Comparison of ENCODE assay signal across 13 mouse cellular contexts in genomic region chr5:140596426-140596825, GRCm38 (mm10). TPM values are rescaled to one million over a fixed set of nuclear protein-coding genes. Genes with fewer than 3 reads are reported as not detected.
DNase-seq lines count a peak whose midpoint lies in the region; ATAC-seq and TF ChIP-seq lines count a peak whose summit lies in the region.
"Had no signal": no experiment of that assay in that cellular context is flagged by ENCODE, and none has a peak within 500 bp of the region (broad histone marks: within the 10 kb centered on the region; RNA-seq: fewer than 3 reads in every experiment).

No protein-coding gene starts in this region.

- H3K4me3 ChIP-seq in limb, embryonic 13.5 days = no peak overlapping the region
- H3K4me3 ChIP-seq in limb, embryonic 10.5 days = no peak overlapping the region
- H3K4me3 ChIP-seq in embryonic facial prominence, embryonic 10.5 days = no peak overlapping the region
- no peak overlapping the region for H3K4me3 ChIP-seq in liver, adult 2 months (ENCODE audit: insufficient read depth, low read depth, low read length)
- no peak overlapping the region for H3K4me3 ChIP-seq in hindbrain, embryonic 13.5 days

- DNase-seq in limb, embryonic 10.5 days (ENCODE audit: low spot score) = no peak
- DNase-seq in embryonic facial prominence, embryonic 10.5 days (ENCODE audit: low spot score) = no peak
- DNase-seq in liver, adult 2 months (ENCODE audit: extremely low read depth, low read depth, low spot score) = peak; percentile 4
- DNase-seq in gastrocnemius, postnatal 4 days (ENCODE audit: low spot score in 2 of 2) = no peak
- no peak for DNase-seq in adrenal gland, adult 2 months

- no peaks in the 10 kb centered on the region for H3K79me2 ChIP-seq in liver, adult 2 months (ENCODE audit: control insufficient read depth, insufficient read depth, low read length)

- no peak for TF ChIP-seq CTCF in liver, adult 2 months (IDR thresholded peaks at IDR 0.05; ENCODE audit: low read depth, low read length)

- H3K4me1 ChIP-seq in limb, embryonic 13.5 days = peaks cover 11% of the 10 kb centered on the region; the same call in 1 of the 2 replicates
- H3K4me1 ChIP-seq in limb, embryonic 10.5 days = peaks cover 22% of the 10 kb centered on the region
- H3K4me1 ChIP-seq in embryonic facial prominence, embryonic 10.5 days = peaks cover 46% of the 10 kb centered on the region
- H3K4me1 ChIP-seq in liver, adult 2 months (ENCODE audit: control insufficient read depth, insufficient read depth, low read length) = no peaks in the 10 kb centered on the region
- H3K4me1 ChIP-seq in hindbrain, embryonic 13.5 days (replicated peaks) = peaks cover 3% of the 10 kb centered on the region

- no peak for TF ChIP-seq POLR2A in liver, adult 2 months (IDR thresholded peaks at IDR 0.05; ENCODE audit: extremely low read depth, insufficient read depth, low read length)

- 54% methylated on average over 3 of the region's 3 CpGs for WGBS in limb, embryonic 13.5 days
- WGBS in limb, embryonic 10.5 days = 83% methylated on average over 3 of the region's 3 CpGs
- WGBS in embryonic facial prominence, embryonic 10.5 days = 71% methylated on average over 3 of the region's 3 CpGs
- 40% methylated on average over 3 of the region's 3 CpGs for WGBS in liver, adult 2 months
- 82% methylated on average over 3 of the region's 3 CpGs for WGBS in hindbrain, embryonic 13.5 days

- ATAC-seq in limb, embryonic 13.5 days (ENCODE audit: low FRiP score, low read depth) = peak; percentile 10; the same call in 1 of the 2 replicates
- peak; percentile 29 for ATAC-seq in monocyte, adult 5-6 weeks (replicated peaks; ENCODE audit: insufficient number of reproducible peaks, low FRiP score, low TSS enrichment, poor library complexity, severe bottlenecking)
- no peak for ATAC-seq in hindbrain, embryonic 13.5 days (ENCODE audit: low FRiP score)

- no peaks in the 10 kb centered on the region for H3K27me3 ChIP-seq in limb, embryonic 13.5 days
- no peaks in the 10 kb centered on the region for H3K27me3 ChIP-seq in limb, embryonic 10.5 days (ENCODE audit: low read depth, poor library complexity, severe bottlenecking)
- no peaks in the 10 kb centered on the region; the same call in 1 of the 2 replicates for H3K27me3 ChIP-seq in embryonic facial prominence, embryonic 10.5 days (replicated peaks; ENCODE audit: low read depth, poor library complexity, severe bottlenecking)
- H3K27me3 ChIP-seq in liver, adult 2 months (ENCODE audit: control insufficient read depth, insufficient read depth, low read length) = no peaks in the 10 kb centered on the region
- H3K27me3 ChIP-seq in hindbrain, embryonic 13.5 days = no peaks in the 10 kb centered on the region

- no peaks in the 10 kb centered on the region for H3K9me3 ChIP-seq in limb, embryonic 13.5 days
- H3K9me3 ChIP-seq in limb, embryonic 10.5 days (replicated peaks) = no peaks in the 10 kb centered on the region
- H3K9me3 ChIP-seq in embryonic facial prominence, embryonic 10.5 days = no peaks in the 10 kb centered on the region
- no peaks in the 10 kb centered on the region for H3K9me3 ChIP-seq in hindbrain, embryonic 13.5 days
- H3K9me3 ChIP-seq: G1E had no signal

- H3K4me2 ChIP-seq in limb, embryonic 13.5 days (replicated peaks) = no peak overlapping the region
- H3K4me2 ChIP-seq in hindbrain, embryonic 13.5 days = no peak overlapping the region
- H3K4me2 ChIP-seq: hindbrain, embryonic 14.5 days had no signal

- no peaks in the 10 kb centered on the region for H3K36me3 ChIP-seq in limb, embryonic 13.5 days
- H3K36me3 ChIP-seq in limb, embryonic 10.5 days = no peaks in the 10 kb centered on the region
- no peaks in the 10 kb centered on the region for H3K36me3 ChIP-seq in embryonic facial prominence, embryonic 10.5 days (replicated peaks)
- H3K36me3 ChIP-seq in liver, adult 2 months (ENCODE audit: control insufficient read depth, insufficient read depth, low read length) = no peaks in the 10 kb centered on the region
- no peaks in the 10 kb centered on the region for H3K36me3 ChIP-seq in hindbrain, embryonic 13.5 days
- H3K36me3 ChIP-seq: G1E had no signal

- H3K9ac ChIP-seq in limb, embryonic 13.5 days = no peak overlapping the region
- H3K9ac ChIP-seq in liver, adult 2 months (ENCODE audit: low read depth, low read length) = no peak overlapping the region
- H3K9ac ChIP-seq in hindbrain, embryonic 13.5 days = no peak overlapping the region
- H3K9ac ChIP-seq: hindbrain, embryonic 14.5 days had no signal

- peak overlapping the region; percentile 52; the same call in 1 of the 2 replicates for H3K27ac ChIP-seq in limb, embryonic 13.5 days
- no peak overlapping the region for H3K27ac ChIP-seq in limb, embryonic 10.5 days
- peak overlapping the region; percentile 45; the same call in 1 of the 2 replicates for H3K27ac ChIP-seq in embryonic facial prominence, embryonic 10.5 days (replicated peaks)
- 0 out of 2 replicates have a peak overlapping the region, but pooled peaks have one; percentile 17 for H3K27ac ChIP-seq in liver, adult 2 months (replicated peaks; ENCODE audit: insufficient read depth, low read depth, low read length)
- no peak overlapping the region for H3K27ac ChIP-seq in hindbrain, embryonic 13.5 days
- H3K27ac ChIP-seq: hindbrain, embryonic 14.5 days had no signal

RNA-seq across cellular contexts. Expression of gene Lfng, which starts 10.7 kb away (rescaled TPM):
- 13.4 and 13.5 TPM in 2 replicates for polyA plus RNA-seq in limb, embryonic 13.5 days (2015; fragmentation: Nextera tagmentation; extraction: Ambion mirVana)
- 4.3 and 5.8 TPM in 2 replicates for polyA plus RNA-seq in limb, embryonic 10.5 days (2016; fragmentation: Nextera tagmentation; extraction: Ambion mirVana)
- polyA plus RNA-seq in embryonic facial prominence, embryonic 10.5 days (2016; fragmentation: Nextera tagmentation; extraction: Ambion mirVana) = 11.7 and 14.9 TPM in 2 replicates
- total RNA-seq in liver, adult 2 months (2014; rRNA removed) = 4.2 and 5.5 TPM in 2 replicates
- polyA plus RNA-seq in liver, adult 2 months (2012; rRNA removed) = 9.2 and 9.5 TPM in 2 replicates
- 274 to 469 TPM (median 297 TPM) in 3 replicates for total RNA-seq in monocyte, adult 5-6 weeks (2017)
- 10 to 100 TPM; 11.4 to 13.8 TPM for total RNA-seq in gastrocnemius, postnatal 4 days (2021)
- total RNA-seq in adrenal gland, adult 2 months (2021) = 10 to 100 TPM in 1 of 2 experiments, 1 to 10 TPM in 1; 9.5 to 14.5 TPM
- polyA plus RNA-seq in adrenal gland, adult 2 months (2012; rRNA removed) = 59.0 and 60.2 TPM in 2 replicates
- polyA plus RNA-seq in hindbrain, embryonic 13.5 days (2015; fragmentation: Nextera tagmentation; extraction: Ambion mirVana) = 22.9 and 27.1 TPM in 2 replicates

RNA-seq across cellular contexts. Expression of gene Grifin, which starts 31.6 kb away (rescaled TPM):
- not detected in 2 replicates for polyA plus RNA-seq in limb, embryonic 13.5 days (2015; fragmentation: Nextera tagmentation; extraction: Ambion mirVana)
- not detected in 2 replicates for polyA plus RNA-seq in limb, embryonic 10.5 days (2016; fragmentation: Nextera tagmentation; extraction: Ambion mirVana)
- not detected in 2 replicates for polyA plus RNA-seq in embryonic facial prominence, embryonic 10.5 days (2016; fragmentation: Nextera tagmentation; extraction: Ambion mirVana)
- not detected in 2 replicates for total RNA-seq in liver, adult 2 months (2014; rRNA removed)
- not detected in 2 replicates for polyA plus RNA-seq in liver, adult 2 months (2012; rRNA removed)
- total RNA-seq in monocyte, adult 5-6 weeks (2017) = not detected in 3 replicates
- not detected for total RNA-seq in gastrocnemius, postnatal 4 days (2021)
- not detected for total RNA-seq in adrenal gland, adult 2 months (2021)
- polyA plus RNA-seq in adrenal gland, adult 2 months (2012; rRNA removed) = not detected in 2 replicates
- polyA plus RNA-seq in hindbrain, embryonic 13.5 days (2015; fragmentation: Nextera tagmentation; extraction: Ambion mirVana) = not detected in 2 replicates
- total RNA-seq: G1E had no signal
- polyA plus RNA-seq: forebrain, embryonic 11.5 days; G1E; hindbrain, embryonic 14.5 days; limb, embryonic 11.5 days; neural tube, embryonic 11.5 days had no signal

RNA-seq across cellular contexts. Expression of gene Ttyh3, which starts 52.4 kb away (rescaled TPM):
- polyA plus RNA-seq in limb, embryonic 13.5 days (2015; fragmentation: Nextera tagmentation; extraction: Ambion mirVana) = 39.0 and 42.1 TPM in 2 replicates
- polyA plus RNA-seq in limb, embryonic 10.5 days (2016; fragmentation: Nextera tagmentation; extraction: Ambion mirVana) = 36.6 and 47.0 TPM in 2 replicates
- 33.4 and 35.5 TPM in 2 replicates for polyA plus RNA-seq in embryonic facial prominence, embryonic 10.5 days (2016; fragmentation: Nextera tagmentation; extraction: Ambion mirVana)
- total RNA-seq in liver, adult 2 months (2014; rRNA removed) = 1.9 and 2.7 TPM in 2 replicates
- polyA plus RNA-seq in liver, adult 2 months (2012; rRNA removed) = 7.1 and 8.6 TPM in 2 replicates
- 12.6 to 29.2 TPM (median 15.6 TPM) in 3 replicates for total RNA-seq in monocyte, adult 5-6 weeks (2017)
- 10 to 100 TPM; 66.9 to 68.8 TPM for total RNA-seq in gastrocnemius, postnatal 4 days (2021)
- total RNA-seq in adrenal gland, adult 2 months (2021) = 10 to 100 TPM; 48.6 to 95.9 TPM
- 185 and 217 TPM in 2 replicates for polyA plus RNA-seq in adrenal gland, adult 2 months (2012; rRNA removed)
- polyA plus RNA-seq in hindbrain, embryonic 13.5 days (2015; fragmentation: Nextera tagmentation; extraction: Ambion mirVana) = 65.3 and 67.4 TPM in 2 replicates

Comparison
In these comparisons a context has a peak if more than half of its experiments do, and no peak if none do; other contexts are left out.
1. H3K27ac ChIP-seq: peak in limb, embryonic 13.5 days (single experiment), embryonic facial prominence, embryonic 10.5 days (single experiment) and liver, adult 2 months (single experiment); none in limb, embryonic 10.5 days (single experiment) and hindbrain, embryonic 13.5 days (single experiment).